Mouse (Mus musculus) midbrain, embryonic 11.5 days (tissue): ENCODE results near the gene Arhgef9. TPM values are rescaled to one million over a fixed set of nuclear protein-coding genes. Genes with fewer than 3 reads are reported as not detected.

Source experiments
- ATAC-seq: fragments of 200-750 bp; cut with Nextera tagmentation; 2 replicates; pipeline ENCODE4 v1.8.0; 2017; ENCODE audit warnings: moderate TSS enrichment, moderate library complexity; ENCODE audit not compliant: low FRiP score
- DNase-seq: peaks from one replicate; pipeline ENCODE4 v3.0.0; 2015; ENCODE audit warnings: low spot score; ENCODE audit errors: missing footprints
- H3K27ac ChIP-seq: fragments of 300-500 bp; sonication (generic); 2 replicates; pipeline ENCODE4 v1.5.1; 2014; ENCODE audit warnings: low read depth, low read length
- H3K27me3 ChIP-seq: fragments of 300-500 bp; sonication (generic); 2 replicates; pipeline ENCODE4 v1.6.1; 2014; ENCODE audit warnings: mild to moderate bottlenecking, low read length, moderate library complexity, mixed read lengths; ENCODE audit not compliant: control insufficient read depth, insufficient read depth
- H3K36me3 ChIP-seq: fragments of 300-500 bp; sonication (generic); 2 replicates; pipeline ENCODE4 v1.6.1; 2014; ENCODE audit warnings: mild to moderate bottlenecking, low read length, moderate library complexity, mixed read lengths; ENCODE audit not compliant: control insufficient read depth, insufficient read depth
- H3K4me1 ChIP-seq: fragments of 300-500 bp; sonication (generic); 2 replicates; pipeline ENCODE4 v1.6.1; 2014; ENCODE audit warnings: low read length; ENCODE audit not compliant: control insufficient read depth, insufficient read depth
- H3K4me2 ChIP-seq: fragments of 300-500 bp; sonication (generic); 2 replicates; pipeline ENCODE4 v1.6.1; 2014; ENCODE audit warnings: mild to moderate bottlenecking, moderate library complexity
- H3K4me3 ChIP-seq: fragments of 300-500 bp; sonication (generic); 2 replicates; pipeline ENCODE4 v1.5.1; 2014; ENCODE audit warnings: low read depth, low read length
- H3K9ac ChIP-seq: fragments of 300-500 bp; sonication (generic); 2 replicates; pipeline ENCODE4 v1.6.1; 2014; ENCODE audit warnings: low read length
- H3K9me3 ChIP-seq: fragments of 300-500 bp; sonication (generic); 2 replicates; pipeline ENCODE4 v1.6.1; 2016; ENCODE audit warnings: low read length; ENCODE audit not compliant: control insufficient read depth
- WGBS: fragments of 180-500 bp; shearing (Covaris S2); extraction: QIAGEN DNeasy Blood & Tissue Kit; methylation state at CpG from one replicate; pipeline ENCODE4 v1.1.7; 2014; 5-methylcytosine and 5-hydroxymethylcytosine counted together
- polyA plus RNA-seq: library from polyadenylated mRNA; unstranded; fragments of >200 nt; fragmentation: Nextera tagmentation; extraction: Ambion mirVana; gene quantifications from 2 replicates; pipeline ENCODE4 v1.2.1, GENCODE M21; 2014

Gene Arhgef9
- polyA plus RNA-seq, 1 experiment from 2014 or later: 13.7 TPM

DNA sequence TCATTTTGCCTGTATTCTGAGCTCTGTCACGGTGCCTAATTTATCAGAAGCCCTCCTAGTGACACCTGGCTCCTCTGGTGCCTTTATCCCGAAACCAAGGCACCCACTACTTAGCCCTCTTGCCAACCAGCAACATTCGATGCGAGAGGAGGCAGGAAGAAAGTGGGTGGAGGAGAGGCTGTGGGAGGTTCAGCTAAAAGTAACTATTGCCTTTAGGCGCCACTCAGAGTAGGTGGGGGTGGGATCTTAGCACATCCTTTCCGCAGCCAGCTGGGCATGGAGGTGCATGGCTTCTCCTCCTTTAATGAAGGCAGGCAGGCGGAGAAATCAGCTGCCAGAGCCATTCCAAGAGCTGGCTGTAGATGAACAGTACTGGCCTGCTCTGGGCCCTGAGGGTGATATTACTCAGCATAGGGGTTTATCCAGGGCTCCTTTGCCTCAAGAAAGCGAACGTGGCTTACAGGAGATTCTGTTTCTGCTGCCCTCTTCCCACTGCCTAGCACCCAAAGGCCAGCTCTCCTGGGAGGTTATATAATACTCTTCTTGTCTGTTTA is 39.7 kb downstream of the Arhgef9 start:
- Histone ChIP-seq H3K9ac (no peak overlapping the region), H3K27me3 (peaks cover 5% of the 10 kb centered on the region), H3K27ac (no peak overlapping the region), H3K9me3 (no peaks in the 10 kb centered on the region), H3K4me2 (no peak overlapping the region), H3K4me3 (no peak overlapping the region), H3K36me3 (no peaks in the 10 kb centered on the region), H3K4me1 (0 out of 2 replicates have a peak, but pooled peaks cover 3% of the 10 kb centered on the region)
- WGBS: 17% methylated on average over 9 of the region's 9 CpGs
- ATAC-seq: peak; percentile 33; the same call in 1 of the 2 replicates
- no peak for DNase-seq

DNA sequence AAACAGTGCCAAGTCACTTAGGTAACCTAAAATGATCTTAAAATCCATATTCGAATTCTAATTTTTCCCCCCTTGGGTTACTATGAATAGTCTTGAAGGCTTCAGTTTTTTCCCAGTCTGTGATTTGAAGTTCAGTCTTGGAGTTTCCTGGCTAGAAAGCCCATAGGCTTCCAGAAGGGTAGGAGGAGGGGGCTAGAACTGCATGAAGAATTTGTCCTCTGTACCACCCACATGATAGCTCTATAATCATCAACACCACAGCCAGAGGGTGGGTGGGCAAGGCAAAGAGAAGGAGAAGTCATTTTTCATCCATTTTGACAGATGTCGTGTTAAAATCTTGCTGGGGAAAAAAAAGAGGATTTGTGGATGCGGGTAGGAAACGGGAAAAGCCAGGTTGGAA is 58.0 kb downstream of the Arhgef9 start:
- ATAC-seq (no peak), DNase-seq (no peak)
- H3K27ac ChIP-seq: no peak overlapping the region
- H3K4me3 ChIP-seq: no peak overlapping the region
- no peaks in the 10 kb centered on the region for H3K36me3 ChIP-seq
- no peaks in the 10 kb centered on the region for H3K4me1 ChIP-seq
- no peak overlapping the region for H3K4me2 ChIP-seq
- H3K27me3 ChIP-seq: no peaks in the 10 kb centered on the region
- H3K9ac ChIP-seq: no peak overlapping the region
- no peaks in the 10 kb centered on the region for H3K9me3 ChIP-seq
- 84% methylated on average over 4 of the region's 4 CpGs for WGBS

DNA sequence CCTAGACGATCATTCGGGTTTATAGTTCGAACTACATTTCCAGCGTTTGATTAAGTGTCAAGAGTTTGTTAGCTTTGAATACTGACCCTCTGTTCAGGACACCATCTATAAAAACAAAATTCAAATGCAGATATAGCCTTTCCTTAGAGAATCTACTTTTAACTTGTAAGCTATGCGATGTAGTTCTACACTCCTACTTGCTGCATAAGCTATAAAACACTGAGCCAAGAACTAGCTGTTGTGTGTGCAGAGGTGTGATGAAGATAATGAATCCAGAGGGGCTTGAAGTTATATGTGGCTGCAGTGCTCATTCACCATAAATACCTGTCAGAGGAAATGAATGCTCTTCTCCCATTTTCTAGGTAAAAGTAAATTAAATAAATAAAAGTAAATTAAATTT is 63.2 kb downstream of the Arhgef9 start:
- no peaks in the 10 kb centered on the region for H3K36me3 ChIP-seq
- no peak overlapping the region for H3K27ac ChIP-seq
- H3K9me3 ChIP-seq: no peaks in the 10 kb centered on the region
- ATAC-seq: no peak
- H3K4me2 ChIP-seq: no peak overlapping the region
- no peaks in the 10 kb centered on the region for H3K4me1 ChIP-seq
- H3K4me3 ChIP-seq: no peak overlapping the region
- no peaks in the 10 kb centered on the region for H3K27me3 ChIP-seq
- H3K9ac ChIP-seq: no peak overlapping the region
- 91% methylated on average over 5 of the region's 5 CpGs for WGBS
- no peak for DNase-seq

DNA sequence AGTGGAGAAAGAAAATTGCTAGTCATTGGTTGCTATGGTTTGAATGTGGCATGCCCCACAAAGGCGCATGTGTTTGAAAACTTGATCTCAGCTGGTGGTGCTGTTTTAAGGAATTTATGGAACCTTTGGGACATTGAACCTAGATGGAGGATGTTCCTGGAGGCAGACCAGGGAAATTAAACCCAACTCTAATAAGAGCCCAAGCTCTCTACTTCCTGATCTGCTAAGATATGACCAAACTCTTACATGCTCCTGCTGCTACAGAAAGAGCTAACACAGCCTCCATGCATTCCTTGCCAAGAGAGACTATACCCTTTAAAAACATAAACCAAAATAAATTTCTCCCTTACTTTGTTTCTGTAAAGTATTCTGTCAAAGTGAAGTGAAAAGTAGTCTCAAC is 63.7 kb downstream of the Arhgef9 start:
- H3K36me3 ChIP-seq: no peaks in the 10 kb centered on the region
- no peaks in the 10 kb centered on the region for H3K9me3 ChIP-seq
- H3K4me3 ChIP-seq: no peak overlapping the region
- no peak overlapping the region for H3K9ac ChIP-seq
- ATAC-seq (no peak), DNase-seq (no peak)
- H3K4me1 ChIP-seq: no peaks in the 10 kb centered on the region
- 72% methylated on average over 1 of the region's 1 CpGs for WGBS
- no peak overlapping the region for H3K4me2 ChIP-seq
- no peak overlapping the region for H3K27ac ChIP-seq
- H3K27me3 ChIP-seq: no peaks in the 10 kb centered on the region

DNA sequence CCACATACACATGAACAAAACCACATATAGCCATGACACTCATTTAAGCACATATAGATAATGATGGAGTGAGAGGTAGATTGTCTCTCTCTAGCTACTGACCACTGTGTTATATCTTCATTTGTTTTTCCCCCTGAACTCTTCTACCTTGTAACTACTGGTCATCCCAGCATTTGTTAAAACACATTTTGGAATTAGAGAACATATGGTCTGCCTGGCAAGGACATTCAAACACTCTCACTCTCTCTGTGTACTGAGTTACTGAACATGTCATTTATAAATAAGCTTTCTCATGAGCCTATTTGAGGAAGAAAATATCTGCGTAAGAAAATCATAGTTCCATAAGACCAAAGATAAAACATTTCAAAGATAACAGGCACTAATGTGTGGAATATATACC is 64.9 kb downstream of the Arhgef9 start:
- WGBS: 92% methylated on average over 1 of the region's 1 CpGs
- Histone ChIP-seq H3K27me3 (no peaks in the 10 kb centered on the region), H3K4me2 (no peak overlapping the region), H3K4me1 (no peaks in the 10 kb centered on the region), H3K4me3 (no peak overlapping the region), H3K9ac (no peak overlapping the region), H3K9me3 (no peaks in the 10 kb centered on the region), H3K27ac (no peak overlapping the region), H3K36me3 (no peaks in the 10 kb centered on the region)
- DNase-seq: no peak
- ATAC-seq: no peak

DNA sequence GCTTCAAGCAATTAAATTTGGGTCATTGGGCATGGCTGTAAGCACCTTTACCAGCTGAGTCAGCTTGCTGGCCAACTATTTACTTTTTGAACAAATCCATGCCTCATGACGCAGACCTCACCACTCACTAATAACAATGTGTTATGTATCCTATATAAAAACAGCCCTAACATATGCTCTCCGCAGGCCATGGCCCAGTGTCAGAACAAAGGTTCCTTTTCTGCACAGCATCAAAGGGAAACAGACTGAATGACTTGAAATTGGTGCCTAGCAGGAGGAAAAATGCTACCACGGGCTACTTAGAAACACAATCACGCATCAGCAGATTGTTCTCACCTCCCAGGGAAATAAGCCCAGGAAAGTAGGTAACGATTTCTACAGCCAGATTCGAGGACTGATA is 73.2 kb downstream of the Arhgef9 start:
- WGBS: 65% methylated on average over 6 of the region's 6 CpGs
- Histone ChIP-seq H3K4me2 (no peak overlapping the region), H3K27ac (no peak overlapping the region), H3K36me3 (no peaks in the 10 kb centered on the region), H3K27me3 (no peaks in the 10 kb centered on the region), H3K4me1 (no peaks in the 10 kb centered on the region), H3K9ac (no peak overlapping the region), H3K4me3 (no peak overlapping the region), H3K9me3 (no peaks in the 10 kb centered on the region)
- DNase-seq: no peak
- ATAC-seq: no peak

DNA sequence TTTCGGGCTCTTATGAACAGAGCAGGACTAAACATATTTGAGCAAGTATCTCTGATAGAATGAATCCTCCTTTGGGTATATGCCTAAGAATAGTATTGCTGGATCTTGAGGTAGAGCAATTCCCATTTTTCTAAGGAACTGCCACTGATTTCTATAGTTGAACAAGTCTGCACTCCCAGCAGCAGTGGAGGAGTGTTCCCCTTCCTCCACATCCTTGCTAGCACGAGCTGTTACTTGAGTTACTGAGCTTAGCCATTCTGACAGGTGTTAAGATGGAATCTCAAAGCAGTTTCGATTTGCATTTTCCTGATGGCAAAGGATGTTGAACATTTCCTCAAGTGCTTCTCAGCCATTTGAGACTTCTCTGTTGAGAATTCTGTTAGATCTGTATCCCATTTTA is 92.3 kb downstream of the Arhgef9 start:
- ATAC-seq (no peak), DNase-seq (no peak)
- no peak overlapping the region for H3K9ac ChIP-seq
- WGBS: 82% methylated on average over 3 of the region's 3 CpGs
- H3K4me3 ChIP-seq: no peak overlapping the region
- no peaks in the 10 kb centered on the region for H3K27me3 ChIP-seq
- no peak overlapping the region for H3K4me2 ChIP-seq
- no peaks in the 10 kb centered on the region for H3K9me3 ChIP-seq
- H3K4me1 ChIP-seq: no peaks in the 10 kb centered on the region
- H3K27ac ChIP-seq: no peak overlapping the region
- H3K36me3 ChIP-seq: no peaks in the 10 kb centered on the region

DNA sequence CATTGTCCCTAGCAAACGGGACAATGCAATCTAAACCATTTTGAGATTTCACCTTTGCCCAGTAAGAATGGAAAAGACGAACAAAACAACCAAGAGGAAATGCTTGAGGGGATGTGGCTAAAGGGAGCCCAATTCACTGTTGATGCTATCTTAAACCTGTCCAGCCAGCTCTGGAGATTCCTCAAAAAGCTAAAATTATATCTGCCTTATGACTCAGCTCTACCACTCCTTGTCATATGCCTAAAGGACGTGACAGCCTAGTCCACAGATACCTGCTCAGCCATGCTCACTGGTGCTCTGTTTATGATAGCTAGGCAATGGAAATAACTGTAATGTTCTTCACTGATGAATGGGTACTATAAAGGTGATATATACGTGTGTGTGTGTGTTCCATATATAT is 109.0 kb downstream of the Arhgef9 start:
- Histone ChIP-seq H3K4me3 (no peak overlapping the region), H3K4me1 (no peaks in the 10 kb centered on the region), H3K27ac (no peak overlapping the region), H3K36me3 (no peaks in the 10 kb centered on the region), H3K27me3 (no peaks in the 10 kb centered on the region), H3K4me2 (no peak overlapping the region), H3K9ac (no peak overlapping the region), H3K9me3 (no peaks in the 10 kb centered on the region)
- WGBS: 79% methylated on average over 4 of the region's 4 CpGs
- ATAC-seq: no peak
- no peak for DNase-seq

DNA sequence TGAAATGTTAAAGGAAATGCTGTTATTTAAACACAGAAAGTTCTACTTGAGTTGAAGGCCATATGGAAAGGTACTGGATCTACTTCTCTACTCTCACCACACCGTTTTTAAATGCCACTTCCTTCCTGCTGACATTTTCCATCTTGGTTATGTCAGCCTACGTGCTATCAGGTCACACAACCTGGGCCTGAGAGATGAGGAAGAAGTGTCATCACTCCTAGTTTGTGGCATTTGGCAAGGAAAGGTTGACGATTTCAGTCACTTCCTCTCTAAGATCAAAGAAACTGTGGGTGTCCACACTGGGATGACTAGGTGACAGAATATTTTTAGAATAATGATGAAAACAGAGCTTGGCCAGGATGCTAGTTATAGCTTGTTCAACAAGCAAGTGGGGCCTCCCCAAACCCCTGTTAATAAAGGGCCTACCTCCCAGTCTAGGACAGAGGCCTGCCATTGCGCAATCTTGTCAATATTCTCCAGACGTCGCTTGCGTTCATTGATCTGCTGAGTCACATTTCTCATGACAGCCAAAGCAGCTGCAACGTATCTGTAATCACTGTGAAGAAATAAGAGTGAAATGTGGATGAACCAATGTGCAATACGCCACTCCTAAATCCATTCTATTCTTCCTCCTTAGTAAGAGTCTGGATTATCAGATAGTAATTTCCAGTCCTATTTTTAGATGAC is 119.5 kb downstream of the Arhgef9 start:
- Histone ChIP-seq H3K27me3 (no peaks in the 10 kb centered on the region), H3K4me2 (no peak overlapping the region), H3K36me3 (no peaks in the 10 kb centered on the region), H3K4me3 (no peak overlapping the region), H3K27ac (no peak overlapping the region), H3K9ac (no peak overlapping the region), H3K4me1 (no peaks in the 10 kb centered on the region), H3K9me3 (no peaks in the 10 kb centered on the region)
- ATAC-seq (no peak), DNase-seq (no peak)
- WGBS: 89% methylated on average over 9 of the region's 9 CpGs
